Mouse (Mus musculus) layer of hippocampus, adult 9-10 months (tissue): Measurements from ENCODE around the gene Errfi1.

Source experiments
- DNase-seq: peaks from one replicate; pipeline ENCODE4 v3.0.0; 2022; ENCODE audit warnings: low spot score

Errfi1 gene

GRCm38 (mm10) chr4:150853680-150854461, at the start of gene Errfi1:
Gene Errfi1 (plus strand): TSS chr4:150853919.
- DNase-seq = no peak

GRCm38 (mm10) chr4:150804204-150804603, 49.5 kb upstream of the Errfi1 start:
- no peak for DNase-seq

- DNase-seq = no peak
Observed at GRCm38 (mm10) chr4:150807727-150808470, 45.8 kb upstream of the Errfi1 start.

- no peak for DNase-seq
Observed at GRCm38 (mm10) chr4:150808471-150808847, 45.3 kb upstream of the Errfi1 start.

- no peak for DNase-seq
Observed at GRCm38 (mm10) chr4:150809323-150809722, 44.4 kb upstream of the Errfi1 start.

- no peak for DNase-seq
Observed at GRCm38 (mm10) chr4:150815144-150815543, 38.6 kb upstream of the Errfi1 start.

- no peak for DNase-seq
Observed at GRCm38 (mm10) chr4:150816414-150816951, 37.2 kb upstream of the Errfi1 start.

GRCm38 (mm10) chr4:150819126-150819910, 34.4 kb upstream of the Errfi1 start:
- no peak for DNase-seq

- no peak for DNase-seq
Observed at GRCm38 (mm10) chr4:150821381-150821780, 32.3 kb upstream of the Errfi1 start.

GRCm38 (mm10) chr4:150822624-150823023, 31.1 kb upstream of the Errfi1 start:
- DNase-seq = no peak

- no peak for DNase-seq
Observed at GRCm38 (mm10) chr4:150823614-150824480, 29.9 kb upstream of the Errfi1 start.

- DNase-seq = no peak
Observed at GRCm38 (mm10) chr4:150824877-150825276, 28.8 kb upstream of the Errfi1 start.

GRCm38 (mm10) chr4:150825531-150825930, 28.2 kb upstream of the Errfi1 start:
- DNase-seq = no peak

GRCm38 (mm10) chr4:150831321-150831720, 22.4 kb upstream of the Errfi1 start:
- DNase-seq = no peak

- no peak for DNase-seq
Observed at GRCm38 (mm10) chr4:150831941-150832340, 21.8 kb upstream of the Errfi1 start.

- no peak for DNase-seq
Observed at GRCm38 (mm10) chr4:150835163-150835562, 18.6 kb upstream of the Errfi1 start.

- DNase-seq = no peak
Observed at GRCm38 (mm10) chr4:150836258-150836657, 17.5 kb upstream of the Errfi1 start.

- DNase-seq = no peak
Observed at GRCm38 (mm10) chr4:150836961-150837360, 16.8 kb upstream of the Errfi1 start.

- DNase-seq = no peak
Observed at GRCm38 (mm10) chr4:150837458-150837857, 16.3 kb upstream of the Errfi1 start.

- DNase-seq = no peak
Observed at GRCm38 (mm10) chr4:150842045-150842444, 11.7 kb upstream of the Errfi1 start.

GRCm38 (mm10) chr4:150843181-150843580, 10.5 kb upstream of the Errfi1 start:
- DNase-seq = no peak
